Mouse (Mus musculus) lung, adult 2 months (tissue): ENCODE data around the gene Grb7. TPM values are rescaled to one million over a fixed set of nuclear protein-coding genes. Genes with fewer than 3 reads are reported as not detected.

ENCODE experiments used
- DNase-seq: peaks from one replicate; pipeline ENCODE4 v3.0.0; 2022
- H3K4me1 ChIP-seq: fragments of 200-500 bp; 2 replicates; pipeline ENCODE4 v1.6.1; 2011; ENCODE audit warnings: low read length; ENCODE audit not compliant: control insufficient read depth, insufficient read depth
- H3K4me3 ChIP-seq: fragments of 200-500 bp; replicated peaks from 2 replicates; pipeline ENCODE3; 2011; ENCODE audit warnings: low read depth, mild to moderate bottlenecking, control low read depth, low read length; ENCODE audit errors: extremely low read depth
- CTCF ChIP-seq: fragments of 200-500 bp; IDR thresholded peaks from 2 replicates; pipeline ENCODE4 v1.5.1; 2011; ENCODE audit warnings: mild to moderate bottlenecking, low read length, control low read depth; ENCODE audit not compliant: insufficient read depth
- POLR2A ChIP-seq: fragments of 200-500 bp; IDR thresholded peaks from 2 replicates; pipeline ENCODE4 v1.6.1; 2011; ENCODE audit warnings: low read depth, mild to moderate bottlenecking, control low read depth, low read length, borderline replicate concordance; ENCODE audit errors: extremely low read depth
- WGBS: fragments of 180-500 bp; shearing (Covaris S2); methylation state at CpG from one replicate; pipeline ENCODE4 v1.1.7; 2018; 5-methylcytosine and 5-hydroxymethylcytosine counted together
- polyA plus RNA-seq: library from polyadenylated mRNA; depleted of rRNA; stranded (reverse); fragments of >200 nt; gene quantifications from 2 replicates; pipeline ENCODE4 v1.2.3, GENCODE M21; 2012

Gene Grb7
- polyA plus RNA-seq, 1 experiment: 48.9 TPM

DNA sequence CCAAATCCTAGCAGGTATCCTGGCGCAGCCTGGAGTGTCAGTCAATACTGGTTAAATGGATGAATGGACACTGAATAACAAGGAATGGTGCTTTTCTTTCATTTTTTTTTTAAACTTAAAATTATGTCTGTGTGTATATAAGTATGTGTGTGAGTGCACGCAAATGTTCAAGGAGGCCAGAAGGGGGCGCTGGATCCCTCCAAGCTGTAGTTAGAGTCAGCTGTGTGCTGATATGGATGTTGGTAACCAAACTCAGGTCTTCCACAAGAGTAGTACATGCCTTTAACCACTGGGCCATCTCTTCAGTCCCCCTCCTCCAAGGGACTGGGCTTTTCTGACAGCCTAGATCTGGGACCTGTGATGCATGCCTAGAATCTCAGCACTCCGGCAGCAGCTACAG lies 9.3 kb downstream of the Grb7 start:
- 81% methylated on average over 4 of the region's 4 CpGs for WGBS
- no peaks in the 10 kb centered on the region; the same call in 1 of the 2 replicates for H3K4me1 ChIP-seq
- no peak overlapping the region for H3K4me3 ChIP-seq
- no peak for TF ChIP-seq POLR2A
- TF ChIP-seq CTCF: peak; percentile 12; the same call in 1 of the 2 replicates
- DNase-seq: no peak

- 58% methylated on average over 5 of the region's 5 CpGs for WGBS
- H3K4me1 ChIP-seq: no peaks in the 10 kb centered on the region; the same call in 1 of the 2 replicates
- no peak for TF ChIP-seq CTCF
- no peak for TF ChIP-seq POLR2A
- no peak overlapping the region for H3K4me3 ChIP-seq
- no peak for DNase-seq
Measured at GRCm38 (mm10) chr11:98456545-98456944, 10.4 kb downstream of the Grb7 start.

DNA sequence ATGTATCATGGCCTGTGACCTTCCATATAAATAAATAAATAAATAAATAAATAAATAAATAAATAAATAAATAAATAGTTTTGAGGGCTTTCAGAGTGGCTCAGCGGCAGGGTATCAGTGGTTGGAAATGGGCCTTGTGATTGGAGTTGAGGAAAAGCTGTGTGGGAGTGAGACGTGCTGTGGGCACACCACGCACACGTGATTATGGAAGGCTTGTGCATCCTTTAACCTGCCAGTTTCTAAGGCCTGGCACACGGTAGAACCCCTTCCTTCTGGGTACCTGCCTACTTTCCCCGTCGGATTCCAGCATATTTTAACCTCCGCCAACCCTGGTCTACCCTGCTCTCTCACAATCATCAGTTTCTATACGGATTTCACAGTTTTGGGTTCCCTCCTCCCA lies 10.8 kb downstream of the Grb7 start:
- Histone ChIP-seq H3K4me1 (no peaks in the 10 kb centered on the region; the same call in 1 of the 2 replicates), H3K4me3 (peak overlapping the region; percentile 72)
- no peak for DNase-seq
- TF ChIP-seq POLR2A: no peak
- TF ChIP-seq CTCF: no peak
- whole genome bisulfite sequencing: 20% methylated on average over 9 of the region's 9 CpGs

GRCm38 (mm10) chr11:98457367-98458120 lies 11.3 kb downstream of the Grb7 start:
- DNase-seq: peak; percentile 89
- Histone ChIP-seq H3K4me3 (peak overlapping the region; percentile 72), H3K4me1 (no peaks in the 10 kb centered on the region; the same call in 1 of the 2 replicates)
- under 1% methylated on average over 52 of the region's 64 CpGs for WGBS
- TF ChIP-seq CTCF (peak; percentile 56), POLR2A (0 out of 2 replicates have a peak, but pooled peaks have one; percentile 1)

GRCm38 (mm10) chr11:98458121-98458990 lies 12.2 kb downstream of the Grb7 start:
- Histone ChIP-seq H3K4me3 (peak overlapping the region; percentile 72), H3K4me1 (no peaks in the 10 kb centered on the region; the same call in 1 of the 2 replicates)
- WGBS: 3% methylated on average over 30 of the region's 30 CpGs
- TF ChIP-seq CTCF (no peak), POLR2A (no peak)
- no peak for DNase-seq

DNA sequence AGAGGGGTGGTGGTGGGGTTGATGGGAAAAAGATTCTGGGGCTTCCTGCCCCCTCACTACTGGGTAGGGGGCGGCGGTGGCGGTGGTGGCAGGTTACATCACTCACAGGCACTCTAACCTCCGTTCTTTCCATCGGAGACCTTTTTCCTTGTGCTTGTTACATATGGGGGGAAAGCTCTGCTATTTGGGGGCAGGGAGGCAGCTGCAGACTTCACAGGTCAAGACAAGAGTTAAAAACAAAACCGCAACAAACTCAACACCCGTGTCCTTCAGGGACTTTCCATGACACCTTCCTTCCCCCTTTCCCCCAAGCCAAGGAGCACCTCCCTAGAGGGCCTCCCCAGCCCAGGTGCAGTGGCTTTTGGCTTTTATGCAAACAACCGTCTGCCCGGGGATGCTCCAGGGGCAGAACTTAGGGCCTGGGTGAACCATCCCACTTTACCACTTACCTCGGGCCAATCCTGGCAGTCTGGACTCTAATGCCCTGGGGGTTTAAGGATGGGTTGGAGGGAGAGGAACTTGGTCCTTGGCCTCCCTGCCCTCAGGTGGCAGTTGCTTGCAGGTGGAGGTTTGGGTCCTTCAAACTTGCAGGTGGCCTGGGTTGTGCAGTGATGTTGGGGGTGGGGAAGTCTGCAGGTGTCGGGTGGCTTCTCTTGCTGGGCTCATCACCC lies 13.0 kb downstream of the Grb7 start:
- DNase-seq: no peak
- TF ChIP-seq POLR2A (no peak), CTCF (no peak)
- no peaks in the 10 kb centered on the region; the same call in 1 of the 2 replicates for H3K4me1 ChIP-seq
- H3K4me3 ChIP-seq: no peak overlapping the region
- WGBS: 23% methylated on average over 11 of the region's 11 CpGs

- TF ChIP-seq POLR2A (no peak), CTCF (no peak)
- DNase-seq: no peak
- H3K4me3 ChIP-seq: no peak overlapping the region
- H3K4me1 ChIP-seq: no peaks in the 10 kb centered on the region; the same call in 1 of the 2 replicates
- 78% methylated on average over 9 of the region's 9 CpGs for WGBS
Measured at GRCm38 (mm10) chr11:98459860-98460259, 13.7 kb downstream of the Grb7 start.

DNA sequence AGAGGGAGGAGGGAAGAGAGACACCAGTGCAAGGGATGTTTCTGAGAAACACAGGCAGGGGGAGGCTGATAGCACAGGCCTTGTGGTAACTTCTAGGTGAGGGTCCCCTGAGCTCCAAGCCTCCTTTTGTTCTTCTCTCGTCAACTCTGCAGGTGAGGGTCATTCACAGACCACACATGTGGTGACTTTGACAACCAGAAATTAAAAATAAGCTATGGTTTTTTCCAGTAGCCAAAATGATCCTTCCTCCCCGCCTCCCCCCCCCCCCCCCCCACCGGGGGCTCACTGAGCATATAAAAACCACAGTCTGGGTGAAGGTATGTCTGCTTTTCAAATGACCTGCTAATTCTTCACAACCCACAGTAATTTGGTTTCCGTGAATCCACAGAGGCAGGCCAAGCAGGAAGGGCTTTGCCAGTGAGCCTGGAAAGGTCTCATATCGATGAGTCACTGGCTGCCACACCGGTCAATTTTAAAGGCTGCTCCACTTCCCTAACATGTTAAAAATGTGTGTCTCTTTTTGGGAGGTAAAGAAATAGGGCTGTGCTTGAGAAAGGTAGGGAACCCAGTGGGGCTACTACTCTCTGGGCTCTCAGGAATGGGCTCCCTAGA lies 15.0 kb downstream of the Grb7 start:
- WGBS: 42% methylated on average over 6 of the region's 6 CpGs
- Histone ChIP-seq H3K4me3 (no peak overlapping the region), H3K4me1 (no peaks in the 10 kb centered on the region; the same call in 1 of the 2 replicates)
- DNase-seq: no peak
- no peak for TF ChIP-seq CTCF
- TF ChIP-seq POLR2A: no peak

DNA sequence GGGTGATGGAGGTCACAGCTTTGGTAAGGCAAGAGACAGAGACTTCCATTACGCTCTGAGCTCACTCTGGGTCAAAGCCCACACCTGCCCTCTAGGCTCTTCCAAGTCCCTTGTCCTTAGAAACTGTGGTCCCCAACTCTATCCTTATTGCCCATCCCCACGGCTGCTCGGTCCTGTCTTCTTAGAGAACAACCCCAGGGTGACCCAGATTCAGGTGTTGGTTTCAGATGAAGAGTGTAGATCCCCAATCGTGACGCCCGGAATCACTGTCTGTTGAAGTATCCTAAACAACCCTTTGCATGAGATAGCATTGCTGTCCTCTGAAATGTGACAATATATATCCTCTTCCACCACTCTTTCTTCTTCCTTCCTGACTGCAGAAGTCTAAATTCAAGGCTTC lies 16.1 kb downstream of the Grb7 start:
- Histone ChIP-seq H3K4me3 (no peak overlapping the region), H3K4me1 (no peaks in the 10 kb centered on the region; the same call in 1 of the 2 replicates)
- TF ChIP-seq POLR2A (no peak), CTCF (no peak)
- WGBS: 82% methylated on average over 6 of the region's 6 CpGs
- no peak for DNase-seq
